Mouse (Mus musculus): Measurements from ENCODE around the gene Elp5.

- no peak for TF ChIP-seq POLR2A (IDR thresholded peaks at IDR 0.05; ENCODE audit: low read depth, low read length)
- no peak for TF ChIP-seq CTCF (IDR thresholded peaks at IDR 0.05; ENCODE audit: extremely low read depth, insufficient read length, insufficient replicate concordance, low read depth, low read length)
These were observed 49.3 kb downstream of the Elp5 start for GRCm38 (mm10) chr11:69933066-69933465.
